Mouse (Mus musculus): ENCODE results near the gene Rcl1. TPM values are rescaled to one million over a fixed set of nuclear protein-coding genes. Genes with fewer than 3 reads are reported as not detected.

The Rcl1 gene
- total and polyA plus RNA-seq, 3 experiments = 32.8 to 57.4 (median 47.1) TPM

- ATAC-seq (ENCODE audit: extremely low read depth, insufficient number of reproducible peaks, low FRiP score, poor library complexity, severe bottlenecking) = no peak
- Histone ChIP-seq H3K27me3 (ENCODE audit: insufficient read depth, low read length) (peaks cover 8% of the 10 kb centered on the region; the same call in 1 of the 2 replicates), H3K4me3 (ENCODE audit: low read depth, low read length) (no peak overlapping the region), H3K36me3 (replicated peaks) (no peaks in the 10 kb centered on the region), H3K4me1 (ENCODE audit: insufficient read depth, low read depth, low read length) (peaks cover 26% of the 10 kb centered on the region), H3K9me3 (replicated peaks) (no peaks in the 10 kb centered on the region)
- DNase-seq (ENCODE audit: low spot score) = no peak
- TF ChIP-seq GATA1 (IDR thresholded peaks at IDR 0.05; ENCODE audit: borderline replicate concordance, low read length) = no peak
- TF ChIP-seq GATA2 (IDR thresholded peaks at IDR 0.05; ENCODE audit: borderline replicate concordance, low read depth, low read length) = no peak
- TF ChIP-seq POLR2AphosphoS5 (IDR thresholded peaks at IDR 0.05; ENCODE audit: insufficient replicate concordance, low read depth, low read length) = no peak
- no peak for TF ChIP-seq CTCF (IDR thresholded peaks at IDR 0.05; ENCODE audit: low read depth, low read length)
- no peak for TF ChIP-seq TAL1 (conservative IDR thresholded peaks at IDR 0.05; ENCODE audit: low read depth, low read length)
Observed at GRCm38 (mm10) chr19:29185552-29186232, 84.5 kb downstream of the Rcl1 start.

GRCm38 (mm10) chr19:29188879-29189278, 87.7 kb downstream of the Rcl1 start:
- Histone ChIP-seq H3K4me3 (ENCODE audit: low read depth, low read length) (no peak overlapping the region), H3K36me3 (replicated peaks) (no peaks in the 10 kb centered on the region), H3K9me3 (replicated peaks) (no peaks in the 10 kb centered on the region), H3K4me1 (ENCODE audit: insufficient read depth, low read depth, low read length) (peaks cover 27% of the 10 kb centered on the region), H3K27me3 (ENCODE audit: insufficient read depth, low read length) (peaks cover 8% of the 10 kb centered on the region; the same call in 1 of the 2 replicates)
- ATAC-seq (ENCODE audit: extremely low read depth, insufficient number of reproducible peaks, low FRiP score, poor library complexity, severe bottlenecking) (no peak), DNase-seq (ENCODE audit: low spot score) (peak; percentile 45)
- TF ChIP-seq GATA2 (IDR thresholded peaks at IDR 0.05; ENCODE audit: borderline replicate concordance, low read depth, low read length) (no peak), POLR2AphosphoS5 (IDR thresholded peaks at IDR 0.05; ENCODE audit: insufficient replicate concordance, low read depth, low read length) (no peak), GATA1 (IDR thresholded peaks at IDR 0.05; ENCODE audit: borderline replicate concordance, low read length) (no peak), CTCF (IDR thresholded peaks at IDR 0.05; ENCODE audit: low read depth, low read length) (no peak), TAL1 (conservative IDR thresholded peaks at IDR 0.05; ENCODE audit: low read depth, low read length) (no peak)

Other genes with a start within 250 kb of the Rcl1 start
- 25.5 and 31.2 TPM in 2 replicates for gene Plpp6, start 137.4 kb upstream of the Rcl1 start, total RNA-seq (2014; fragmentation: Nextera tagmentation)
- gene Plpp6, start 137.4 kb upstream of the Rcl1 start, total RNA-seq (2017) = 7.1 and 8.7 TPM in 2 replicates
- gene Plpp6, start 137.4 kb upstream of the Rcl1 start, polyA plus RNA-seq (2012) = 5.8 and 6.4 TPM in 2 replicates
- not detected in 2 replicates for gene 4430402I18Rik, start 133.6 kb upstream of the Rcl1 start, total RNA-seq (2014; fragmentation: Nextera tagmentation)
- 0.38 TPM in 1 of 2 replicates, not detected in the other for gene 4430402I18Rik, start 133.6 kb upstream of the Rcl1 start, total RNA-seq (2017)
- gene 4430402I18Rik, start 133.6 kb upstream of the Rcl1 start, polyA plus RNA-seq (2012) = not detected in 2 replicates
- 83.8 and 84.1 TPM in 2 replicates for gene Cdc37l1, start 111.0 kb upstream of the Rcl1 start, total RNA-seq (2014; fragmentation: Nextera tagmentation)
- 59.7 and 64.7 TPM in 2 replicates for gene Cdc37l1, start 111.0 kb upstream of the Rcl1 start, total RNA-seq (2017)
- 4.7 and 5.1 TPM in 2 replicates for gene Cdc37l1, start 111.0 kb upstream of the Rcl1 start, polyA plus RNA-seq (2012)
- 158 and 165 TPM in 2 replicates for gene Ak3, start 53.4 kb upstream of the Rcl1 start, total RNA-seq (2014; fragmentation: Nextera tagmentation)
- 68.5 and 77.6 TPM in 2 replicates for gene Ak3, start 53.4 kb upstream of the Rcl1 start, total RNA-seq (2017)
- 27.2 and 37.6 TPM in 2 replicates for gene Ak3, start 53.4 kb upstream of the Rcl1 start, polyA plus RNA-seq (2012)
- 150 and 170 TPM in 2 replicates for gene Jak2, start 150.5 kb downstream of the Rcl1 start, total RNA-seq (2014; fragmentation: Nextera tagmentation)
- 107 and 132 TPM in 2 replicates for gene Jak2, start 150.5 kb downstream of the Rcl1 start, total RNA-seq (2017)
- gene Jak2, start 150.5 kb downstream of the Rcl1 start, polyA plus RNA-seq (2012) = 7.3 and 9.4 TPM in 2 replicates
- gene Insl6, start 224.0 kb downstream of the Rcl1 start, total RNA-seq (2014; fragmentation: Nextera tagmentation) = 1.1 TPM in 1 of 2 replicates, not detected in the other
- 4.2 and 4.8 TPM in 2 replicates for gene Insl6, start 224.0 kb downstream of the Rcl1 start, total RNA-seq (2017)
- 0.17 and 0.35 TPM in 2 replicates for gene Insl6, start 224.0 kb downstream of the Rcl1 start, polyA plus RNA-seq (2012)
- not detected in 2 replicates for gene Rln1, start 233.3 kb downstream of the Rcl1 start, total RNA-seq (2014; fragmentation: Nextera tagmentation)
- gene Rln1, start 233.3 kb downstream of the Rcl1 start, total RNA-seq (2017) = 0.06 and 0.11 TPM in 2 replicates
- not detected in 2 replicates for gene Rln1, start 233.3 kb downstream of the Rcl1 start, polyA plus RNA-seq (2012)